In the genomic region with DNA sequence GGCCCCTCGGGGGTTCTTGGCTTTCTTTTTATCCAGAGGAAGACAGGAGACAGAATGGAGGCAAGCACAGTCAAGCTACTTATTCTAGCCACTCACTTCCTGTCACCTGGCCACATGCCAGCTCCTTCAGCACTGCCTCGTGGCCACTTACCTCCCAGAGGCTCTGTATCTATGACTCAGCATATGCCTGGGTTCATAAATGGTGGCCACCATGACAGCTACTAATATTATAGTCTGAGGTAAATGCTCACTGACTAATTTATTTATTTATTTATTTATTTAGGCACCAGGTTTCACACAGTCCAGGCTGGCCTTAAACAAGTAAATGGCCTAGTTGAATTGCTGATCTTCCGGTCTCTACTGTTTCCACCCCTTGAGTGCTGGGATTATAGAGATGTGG, we compare ENCODE assay signal across 11 mouse cellular contexts. TPM values are rescaled to one million over a fixed set of nuclear protein-coding genes. Genes with fewer than 3 reads are reported as not detected.
DNase-seq lines count a peak whose midpoint lies in the region; ATAC-seq and TF ChIP-seq lines count a peak whose summit lies in the region.
"Had no signal": no experiment of that assay in that cellular context is flagged by ENCODE, and none has a peak within 500 bp of the region (broad histone marks: within the 10 kb centered on the region; RNA-seq: fewer than 3 reads in every experiment).

No protein-coding gene starts in this region.

- DNase-seq in forebrain, postnatal 0 days: no peak
- DNase-seq in neural tube, embryonic 10.5 days (ENCODE audit: extremely low spot score, low spot score): no peak
- DNase-seq in heart, postnatal 0 days (ENCODE audit: low spot score): no peak
- peak; percentile 38 for DNase-seq in lung, postnatal 25 days (ENCODE audit: low spot score)
- DNase-seq in ovary, postnatal 10 days (ENCODE audit: low spot score): no peak
- DNase-seq in right cerebral cortex, postnatal 36 days (ENCODE audit: low spot score in 2 of 2): no peak

- H3K27me3 ChIP-seq in forebrain, embryonic 13.5 days: no peaks in the 10 kb centered on the region
- no peaks in the 10 kb centered on the region for H3K27me3 ChIP-seq in forebrain, postnatal 0 days (ENCODE audit: insufficient read depth, low read length)
- H3K27me3 ChIP-seq in neural tube, embryonic 12.5 days (replicated peaks): no peaks in the 10 kb centered on the region
- H3K27me3 ChIP-seq in heart, postnatal 0 days (ENCODE audit: control insufficient read depth, insufficient read depth, low read length): no peaks in the 10 kb centered on the region
- H3K27me3 ChIP-seq: liver, embryonic 15.5 days had no signal

- H3K36me3 ChIP-seq in forebrain, embryonic 13.5 days (ENCODE audit: poor library complexity, severe bottlenecking): peaks cover 76% of the 10 kb centered on the region
- peaks cover 69% of the 10 kb centered on the region for H3K36me3 ChIP-seq in forebrain, postnatal 0 days (ENCODE audit: insufficient read depth)
- peaks cover 58% of the 10 kb centered on the region for H3K36me3 ChIP-seq in neural tube, embryonic 12.5 days
- peaks cover 47% of the 10 kb centered on the region for H3K36me3 ChIP-seq in heart, postnatal 0 days (replicated peaks; ENCODE audit: control insufficient read depth, insufficient read depth, low read length)

- ATAC-seq in forebrain, embryonic 13.5 days: peak; percentile 30; the same call in 1 of the 2 replicates
- ATAC-seq in forebrain, postnatal 0 days: no peak
- ATAC-seq in neural tube, embryonic 12.5 days (ENCODE audit: low FRiP score, low read depth): peak; percentile 29; the same call in 1 of the 2 replicates
- ATAC-seq in heart, postnatal 0 days (ENCODE audit: insufficient read depth, low read depth): peak; percentile 51; the same call in 1 of the 2 replicates

- H3K9ac ChIP-seq in forebrain, embryonic 13.5 days: no peak overlapping the region
- H3K9ac ChIP-seq in forebrain, postnatal 0 days: no peak overlapping the region
- H3K9ac ChIP-seq in neural tube, embryonic 12.5 days: no peak overlapping the region
- H3K9ac ChIP-seq in heart, postnatal 0 days (replicated peaks; ENCODE audit: low read depth, low read length): no peak overlapping the region
- H3K9ac ChIP-seq: liver, embryonic 15.5 days had no signal

- TF ChIP-seq CTCF in forebrain, postnatal 0 days (IDR thresholded peaks at IDR 0.05; ENCODE audit: low read depth): no peak
- TF ChIP-seq CTCF in heart, postnatal 0 days (IDR thresholded peaks at IDR 0.05; ENCODE audit: low read depth): no peak

- no peaks in the 10 kb centered on the region for H3K9me3 ChIP-seq in forebrain, embryonic 13.5 days (replicated peaks)
- no peaks in the 10 kb centered on the region for H3K9me3 ChIP-seq in forebrain, postnatal 0 days (ENCODE audit: low read length)
- H3K9me3 ChIP-seq in neural tube, embryonic 12.5 days: no peaks in the 10 kb centered on the region
- no peaks in the 10 kb centered on the region for H3K9me3 ChIP-seq in heart, postnatal 0 days (replicated peaks; ENCODE audit: control insufficient read depth, low read length)
- H3K9me3 ChIP-seq: liver, embryonic 15.5 days had no signal

- no peak overlapping the region for H3K27ac ChIP-seq in forebrain, embryonic 13.5 days
- H3K27ac ChIP-seq in forebrain, postnatal 0 days (ENCODE audit: low read depth, low read length): no peak overlapping the region
- H3K27ac ChIP-seq in neural tube, embryonic 12.5 days: no peak overlapping the region
- H3K27ac ChIP-seq in heart, postnatal 0 days (ENCODE audit: low read depth): no peak overlapping the region
- H3K27ac ChIP-seq: liver, embryonic 15.5 days had no signal

- no peak for TF ChIP-seq EP300 in heart, postnatal 0 days (IDR thresholded peaks at IDR 0.05; ENCODE audit: low read depth)

- no peaks in the 10 kb centered on the region for H3K4me1 ChIP-seq in forebrain, embryonic 13.5 days
- 0 out of 2 replicates have a peak, but pooled peaks cover 4% of the 10 kb centered on the region for H3K4me1 ChIP-seq in forebrain, postnatal 0 days (ENCODE audit: insufficient read depth)
- no peaks in the 10 kb centered on the region for H3K4me1 ChIP-seq in neural tube, embryonic 12.5 days
- no peaks in the 10 kb centered on the region for H3K4me1 ChIP-seq in heart, postnatal 0 days (ENCODE audit: control insufficient read depth, insufficient read depth)

- no peak overlapping the region for H3K4me2 ChIP-seq in forebrain, embryonic 13.5 days
- H3K4me2 ChIP-seq in forebrain, postnatal 0 days (ENCODE audit: low read depth): no peak overlapping the region
- H3K4me2 ChIP-seq in neural tube, embryonic 12.5 days (replicated peaks): no peak overlapping the region
- H3K4me2 ChIP-seq in heart, postnatal 0 days (ENCODE audit: low read depth, low read length): no peak overlapping the region
- H3K4me2 ChIP-seq: liver, embryonic 15.5 days had no signal

- no peak overlapping the region for H3K4me3 ChIP-seq in forebrain, embryonic 13.5 days
- no peak overlapping the region for H3K4me3 ChIP-seq in forebrain, postnatal 0 days (ENCODE audit: low read depth, low read length)
- no peak overlapping the region for H3K4me3 ChIP-seq in neural tube, embryonic 12.5 days
- H3K4me3 ChIP-seq in heart, postnatal 0 days (ENCODE audit: low read depth, low read length): no peak overlapping the region
- H3K4me3 ChIP-seq: erythroblast, embryonic 14.5 days; liver, embryonic 15.5 days had no signal

- WGBS in forebrain, embryonic 13.5 days: 74% methylated on average over 3 of the region's 3 CpGs
- 55% methylated on average over 3 of the region's 3 CpGs for WGBS in forebrain, postnatal 0 days
- WGBS in neural tube, embryonic 12.5 days: 66% methylated on average over 3 of the region's 3 CpGs
- 47% methylated on average over 3 of the region's 3 CpGs for WGBS in heart, postnatal 0 days

RNA-seq across cellular contexts. Expression of gene Lancl1, which starts 35.0 kb away (rescaled TPM):
- 125 and 137 TPM in 2 replicates for polyA plus RNA-seq in forebrain, embryonic 13.5 days (2015; fragmentation: Nextera tagmentation; extraction: Ambion mirVana)
- total RNA-seq in forebrain, postnatal 0 days (2014; rRNA removed): 154 and 160 TPM in 2 replicates
- 219 and 228 TPM in 2 replicates for polyA plus RNA-seq in forebrain, postnatal 0 days (2015; fragmentation: Nextera tagmentation; extraction: Ambion mirVana)
- 126 and 127 TPM in 2 replicates for polyA plus RNA-seq in neural tube, embryonic 12.5 days (2016; fragmentation: Nextera tagmentation; extraction: Ambion mirVana)
- 33.8 and 81.8 TPM in 2 replicates for total RNA-seq in heart, postnatal 0 days (2014; rRNA removed; ENCODE audit: low replicate concordance)
- 50.5 and 55.7 TPM in 2 replicates for polyA plus RNA-seq in heart, postnatal 0 days (2015; fragmentation: Nextera tagmentation; extraction: Ambion mirVana)

RNA-seq across cellular contexts. Expression of gene Myl1, which starts 58.5 kb away (rescaled TPM):
- 0.31 and 0.34 TPM in 2 replicates for polyA plus RNA-seq in forebrain, embryonic 13.5 days (2015; fragmentation: Nextera tagmentation; extraction: Ambion mirVana)
- total RNA-seq in forebrain, postnatal 0 days (2014; rRNA removed): 3.0 TPM in 1 of 2 replicates, not detected in the other
- 0.33 and 0.38 TPM in 2 replicates for polyA plus RNA-seq in forebrain, postnatal 0 days (2015; fragmentation: Nextera tagmentation; extraction: Ambion mirVana)
- polyA plus RNA-seq in neural tube, embryonic 12.5 days (2016; fragmentation: Nextera tagmentation; extraction: Ambion mirVana): 47.5 and 64.3 TPM in 2 replicates
- 128 and 160 TPM in 2 replicates for total RNA-seq in heart, postnatal 0 days (2014; rRNA removed; ENCODE audit: low replicate concordance)
- 388 and 459 TPM in 2 replicates for polyA plus RNA-seq in heart, postnatal 0 days (2015; fragmentation: Nextera tagmentation; extraction: Ambion mirVana)
- total RNA-seq: ES-E14 had no signal
- polyA plus RNA-seq: erythroblast, embryonic 14.5 days had no signal

Comparison
In these comparisons a context has a peak if more than half of its experiments do, and no peak if none do; other contexts are left out.
1. RNA of gene Myl1, which starts 58.5 kb away (polyA plus RNA-seq): 388 to 459 TPM in heart, postnatal 0 days and 47.5 to 64.3 TPM in neural tube, embryonic 12.5 days; 0.33 to 0.38 TPM in forebrain, postnatal 0 days and 0.31 to 0.34 TPM in forebrain, embryonic 13.5 days; every median in the first group is over 10 times any median in the second.